ENCODE assay signal across 16 mouse cellular contexts in the genomic region with DNA sequence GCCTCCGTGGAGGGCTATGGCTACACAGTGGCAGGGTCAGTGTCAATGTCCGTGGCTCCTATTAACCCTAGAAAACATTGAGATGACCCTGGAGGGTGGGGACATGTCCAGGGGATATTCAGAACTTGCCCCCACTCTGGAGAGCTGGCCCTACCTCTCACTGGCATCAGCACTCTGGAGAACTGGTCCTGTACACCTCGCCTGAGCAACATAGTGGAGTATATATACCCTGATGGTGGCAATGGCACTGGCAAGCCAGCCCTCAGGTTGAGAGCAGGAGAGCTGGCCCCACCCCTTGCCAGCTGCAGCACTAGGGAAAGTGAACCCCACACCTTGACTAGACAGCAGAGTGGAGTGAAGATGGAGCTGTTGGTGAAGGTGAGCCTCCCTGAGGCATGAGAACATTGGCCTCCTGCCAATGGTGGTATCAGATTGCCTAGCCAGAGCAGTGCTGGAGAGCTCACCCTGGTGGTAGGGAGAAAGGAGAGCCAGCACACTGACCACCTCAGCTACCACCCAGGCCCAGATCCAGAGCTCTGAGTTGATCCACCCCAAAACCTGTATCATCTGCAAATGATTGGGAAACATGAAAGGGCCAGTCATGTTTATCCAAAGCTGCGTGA.
DNase-seq lines count a peak whose midpoint lies in the region; ATAC-seq and TF ChIP-seq lines count a peak whose summit lies in the region.
"Had no signal": no experiment of that assay in that cellular context is flagged by ENCODE, and none has a peak within 500 bp of the region (broad histone marks: within the 10 kb centered on the region; RNA-seq: fewer than 3 reads in every experiment).

No protein-coding gene starts in this region.

- no peaks in the 10 kb centered on the region for H3K27me3 ChIP-seq in hindbrain, embryonic 11.5 days (ENCODE audit: control insufficient read depth, insufficient read depth, low read length)
- no peaks in the 10 kb centered on the region for H3K27me3 ChIP-seq in hindbrain, postnatal 0 days (ENCODE audit: insufficient read depth, low read length)
- H3K27me3 ChIP-seq in midbrain, embryonic 11.5 days (ENCODE audit: control insufficient read depth, insufficient read depth, low read length), result no peaks in the 10 kb centered on the region
- H3K27me3 ChIP-seq in midbrain, embryonic 15.5 days (replicated peaks), result no peaks in the 10 kb centered on the region
- no peaks in the 10 kb centered on the region for H3K27me3 ChIP-seq in midbrain, postnatal 0 days (ENCODE audit: insufficient read depth, low read length)
- H3K27me3 ChIP-seq: forebrain, embryonic 12.5 days; liver, embryonic 13.5 days had no signal

- no peak overlapping the region for H3K4me2 ChIP-seq in hindbrain, embryonic 11.5 days (replicated peaks; ENCODE audit: low read depth, low read length)
- H3K4me2 ChIP-seq in hindbrain, postnatal 0 days (ENCODE audit: low read depth, low read length), result no peak overlapping the region
- H3K4me2 ChIP-seq in midbrain, embryonic 11.5 days, result no peak overlapping the region
- H3K4me2 ChIP-seq in midbrain, embryonic 15.5 days, result no peak overlapping the region
- H3K4me2 ChIP-seq in midbrain, postnatal 0 days (ENCODE audit: low read depth, low read length, poor library complexity, severe bottlenecking), result no peak overlapping the region
- H3K4me2 ChIP-seq: forebrain, embryonic 12.5 days; liver, embryonic 13.5 days had no signal

- peak; percentile 38; the same call in 1 of the 2 replicates for ATAC-seq in hindbrain, embryonic 11.5 days (ENCODE audit: low FRiP score)
- no peak for ATAC-seq in hindbrain, postnatal 0 days
- ATAC-seq in midbrain, embryonic 11.5 days (ENCODE audit: low FRiP score), result 0 out of 2 replicates have a peak, but pooled peaks have one; percentile 22
- no peak for ATAC-seq in midbrain, embryonic 15.5 days (replicated peaks)
- peak; percentile 27; the same call in 1 of the 2 replicates for ATAC-seq in midbrain, postnatal 0 days (ENCODE audit: low FRiP score)
- ATAC-seq: intestine, postnatal 0 days had no signal

- no peaks in the 10 kb centered on the region for H3K4me1 ChIP-seq in hindbrain, embryonic 11.5 days (replicated peaks; ENCODE audit: control insufficient read depth, insufficient read depth, low read length)
- no peaks in the 10 kb centered on the region for H3K4me1 ChIP-seq in hindbrain, postnatal 0 days (ENCODE audit: insufficient read depth, low read length)
- H3K4me1 ChIP-seq in midbrain, embryonic 11.5 days (ENCODE audit: control insufficient read depth, insufficient read depth, low read length), result no peaks in the 10 kb centered on the region
- no peaks in the 10 kb centered on the region for H3K4me1 ChIP-seq in midbrain, embryonic 15.5 days
- no peaks in the 10 kb centered on the region for H3K4me1 ChIP-seq in midbrain, postnatal 0 days (ENCODE audit: insufficient read depth, low read length)
- H3K4me1 ChIP-seq: forebrain, embryonic 12.5 days; liver, embryonic 13.5 days had no signal

- H3K9ac ChIP-seq in hindbrain, embryonic 11.5 days (ENCODE audit: low read depth, low read length), result no peak overlapping the region
- H3K9ac ChIP-seq in hindbrain, postnatal 0 days (replicated peaks; ENCODE audit: low read length), result no peak overlapping the region
- H3K9ac ChIP-seq in midbrain, embryonic 11.5 days (ENCODE audit: low read length), result no peak overlapping the region
- H3K9ac ChIP-seq in midbrain, embryonic 15.5 days, result no peak overlapping the region
- H3K9ac ChIP-seq in midbrain, postnatal 0 days (replicated peaks; ENCODE audit: low read length, poor library complexity, severe bottlenecking), result no peak overlapping the region
- H3K9ac ChIP-seq: forebrain, embryonic 12.5 days; liver, embryonic 13.5 days had no signal

- no peak overlapping the region for H3K27ac ChIP-seq in hindbrain, embryonic 11.5 days (ENCODE audit: low read depth, low read length)
- H3K27ac ChIP-seq in hindbrain, postnatal 0 days, result no peak overlapping the region
- H3K27ac ChIP-seq in midbrain, embryonic 11.5 days (ENCODE audit: low read depth, low read length), result no peak overlapping the region
- H3K27ac ChIP-seq in midbrain, embryonic 15.5 days, result no peak overlapping the region
- H3K27ac ChIP-seq in midbrain, postnatal 0 days (ENCODE audit: low read depth, low read length), result no peak overlapping the region
- H3K27ac ChIP-seq: forebrain, embryonic 12.5 days; liver, embryonic 13.5 days; macrophage had no signal

- WGBS in hindbrain, embryonic 11.5 days, result 90% methylated on average over 4 of the region's 4 CpGs
- WGBS in hindbrain, postnatal 0 days, result 86% methylated on average over 4 of the region's 4 CpGs
- whole genome bisulfite sequencing in midbrain, embryonic 11.5 days, result 90% methylated on average over 4 of the region's 4 CpGs
- WGBS in midbrain, embryonic 15.5 days, result 87% methylated on average over 4 of the region's 4 CpGs
- WGBS in midbrain, postnatal 0 days, result 92% methylated on average over 4 of the region's 4 CpGs

- no peak overlapping the region for H3K4me3 ChIP-seq in hindbrain, embryonic 11.5 days (ENCODE audit: low read depth, low read length)
- no peak overlapping the region for H3K4me3 ChIP-seq in hindbrain, postnatal 0 days (ENCODE audit: low read length)
- no peak overlapping the region for H3K4me3 ChIP-seq in midbrain, embryonic 11.5 days (ENCODE audit: low read depth, low read length)
- H3K4me3 ChIP-seq in midbrain, embryonic 15.5 days, result no peak overlapping the region
- no peak overlapping the region for H3K4me3 ChIP-seq in midbrain, postnatal 0 days (ENCODE audit: low read depth, low read length)
- H3K4me3 ChIP-seq: forebrain, embryonic 12.5 days; liver, embryonic 13.5 days had no signal

- intact Hi-C loops in heart, postnatal 10 days (cut with DNase I), result no loop called here

- H3K36me3 ChIP-seq in hindbrain, embryonic 11.5 days (ENCODE audit: control insufficient read depth, insufficient read depth, low read length), result no peaks in the 10 kb centered on the region
- no peaks in the 10 kb centered on the region for H3K36me3 ChIP-seq in hindbrain, postnatal 0 days (ENCODE audit: insufficient read depth, low read length)
- no peaks in the 10 kb centered on the region for H3K36me3 ChIP-seq in midbrain, embryonic 11.5 days (ENCODE audit: control insufficient read depth, insufficient read depth, low read length)
- no peaks in the 10 kb centered on the region for H3K36me3 ChIP-seq in midbrain, embryonic 15.5 days (replicated peaks)
- H3K36me3 ChIP-seq in midbrain, postnatal 0 days (ENCODE audit: insufficient read depth, low read length), result no peaks in the 10 kb centered on the region
- H3K36me3 ChIP-seq: forebrain, embryonic 12.5 days; liver, embryonic 13.5 days had no signal

- no peak for TF ChIP-seq CTCF in hindbrain, postnatal 0 days (IDR thresholded peaks at IDR 0.05; ENCODE audit: low read depth)
- TF ChIP-seq CTCF in midbrain, postnatal 0 days (IDR thresholded peaks at IDR 0.05), result no peak

- no peaks in the 10 kb centered on the region for H3K9me3 ChIP-seq in hindbrain, embryonic 11.5 days (ENCODE audit: control insufficient read depth, low read length)
- no peaks in the 10 kb centered on the region for H3K9me3 ChIP-seq in hindbrain, postnatal 0 days (ENCODE audit: low read length)
- no peaks in the 10 kb centered on the region for H3K9me3 ChIP-seq in midbrain, embryonic 11.5 days (ENCODE audit: control insufficient read depth, low read length)
- H3K9me3 ChIP-seq in midbrain, embryonic 15.5 days, result no peaks in the 10 kb centered on the region
- no peaks in the 10 kb centered on the region for H3K9me3 ChIP-seq in midbrain, postnatal 0 days (ENCODE audit: low read length)
- H3K9me3 ChIP-seq: forebrain, embryonic 12.5 days; liver, embryonic 13.5 days had no signal

- DNase-seq in hindbrain, embryonic 11.5 days (ENCODE audit: low spot score), result no peak
- DNase-seq in hindbrain, postnatal 0 days (ENCODE audit: low spot score), result no peak
- no peak for DNase-seq in midbrain, embryonic 11.5 days (ENCODE audit: low spot score, missing footprints)
- peak; percentile 9 for DNase-seq in ZHBTc4 (ENCODE audit: low read depth, low spot score)
- DNase-seq in midbrain, postnatal 0 days (ENCODE audit: low spot score), result no peak
- no peak for DNase-seq in heart, postnatal 10 days
- DNase-seq in frontal cortex, postnatal 36 days (ENCODE audit: low spot score in 2 of 2), result no peak
- DNase-seq: adrenal gland, adult 2 months; cerebellum, adult 9-11 months; heart, postnatal 36 days; liver, embryonic 13.5 days; right cerebral cortex, postnatal 4 days had no signal

Comparison
In these comparisons a context has a peak if more than half of its experiments do, and no peak if none do; other contexts are left out.
1. ATAC-seq: peak in hindbrain, embryonic 11.5 days (single experiment), midbrain, embryonic 11.5 days (single experiment) and midbrain, postnatal 0 days (single experiment); none in hindbrain, postnatal 0 days (single experiment) and midbrain, embryonic 15.5 days (single experiment).